Mouse (Mus musculus): Measurements from ENCODE around the gene Tstd2. TPM values are rescaled to one million over a fixed set of nuclear protein-coding genes. Genes with fewer than 3 reads are reported as not detected.
A peak's percentile ranks its signal among the peaks of the same experiment; 100 is the strongest.

Gene Tstd2
- total and polyA plus RNA-seq, 2 experiments from 2014 or later = 18.9 to 27.6 TPM

DNA sequence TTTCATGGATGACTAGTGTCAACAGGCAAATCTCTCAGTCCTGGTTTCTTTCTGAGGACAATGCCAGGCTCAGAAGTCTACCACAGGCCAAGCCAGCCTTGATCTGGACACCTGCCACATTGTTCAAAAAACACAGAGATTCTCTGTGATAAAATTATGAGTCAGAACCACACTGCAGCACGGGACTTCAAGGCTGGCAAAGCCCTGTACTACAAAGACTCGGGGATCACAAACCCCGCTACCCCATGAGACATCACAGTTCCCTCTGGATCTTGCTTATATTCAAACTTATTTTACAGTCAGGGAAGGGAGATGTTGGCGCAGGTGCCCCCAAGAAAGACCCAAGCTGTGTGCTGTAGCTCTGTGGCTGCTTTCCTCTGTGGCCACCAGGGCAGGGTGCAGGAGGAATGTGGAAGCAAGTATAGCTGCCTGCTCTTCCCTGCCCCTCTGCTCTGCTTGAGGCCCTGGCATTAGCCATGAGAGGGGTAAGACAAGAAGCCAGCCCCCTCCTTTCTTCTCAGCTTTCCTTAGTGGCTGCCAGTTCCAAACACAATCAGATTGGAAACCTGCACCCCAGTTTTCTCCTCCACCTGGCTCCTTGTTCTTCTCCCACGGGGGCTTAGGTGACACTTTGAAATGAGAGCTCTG lies 45.9 kb downstream of the Tstd2 start:
- DNase-seq (ENCODE audit: low spot score) (no peak), ATAC-seq (ENCODE audit: low FRiP score) (no peak)
- TF ChIP-seq CTCF (IDR thresholded peaks at IDR 0.05) = no peak
- H3K4me2 ChIP-seq (ENCODE audit: low read depth, low read length, poor library complexity, severe bottlenecking) = no peak overlapping the region
- WGBS = 70% methylated on average over 5 of the region's 5 CpGs
- no peaks in the 10 kb centered on the region for H3K36me3 ChIP-seq (ENCODE audit: insufficient read depth, low read length)
- no peaks in the 10 kb centered on the region for H3K27me3 ChIP-seq (ENCODE audit: insufficient read depth, low read length)
- no peak overlapping the region for H3K9ac ChIP-seq (replicated peaks; ENCODE audit: low read length, poor library complexity, severe bottlenecking)
- H3K4me3 ChIP-seq (ENCODE audit: low read depth, low read length) = no peak overlapping the region
- H3K9me3 ChIP-seq (ENCODE audit: low read length) = no peaks in the 10 kb centered on the region
- H3K4me1 ChIP-seq (ENCODE audit: insufficient read depth, low read length) = no peaks in the 10 kb centered on the region
- no peak overlapping the region for H3K27ac ChIP-seq (ENCODE audit: low read depth, low read length)

DNA sequence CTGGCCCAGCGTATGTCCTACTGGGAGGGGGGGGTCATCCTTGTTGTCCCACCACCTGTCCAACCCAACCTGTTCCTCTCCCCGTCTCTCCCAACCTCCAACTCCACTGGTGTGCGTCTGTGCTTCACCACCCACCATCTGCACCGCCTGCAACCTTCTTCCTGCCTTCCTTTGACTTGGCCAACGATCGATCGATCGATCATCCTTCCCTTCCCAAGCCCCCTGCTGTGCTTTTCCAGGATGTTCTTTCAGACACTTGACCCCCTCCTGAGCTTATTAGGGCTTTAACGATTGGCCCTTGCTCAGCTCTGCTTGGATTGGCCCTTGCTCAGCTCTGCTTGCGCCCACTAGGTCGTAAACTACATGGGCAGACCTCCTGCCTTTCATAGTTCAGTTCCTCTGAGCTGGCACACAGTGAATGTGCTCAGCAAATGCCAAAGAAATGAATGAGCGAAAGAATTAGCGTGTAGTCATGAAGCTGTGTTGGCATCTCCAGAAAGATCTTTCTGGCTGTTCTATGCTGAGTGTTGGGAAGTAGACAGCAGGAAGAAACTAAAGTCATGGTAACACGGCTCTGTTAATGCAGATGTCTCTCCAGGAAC lies 48.9 kb downstream of the Tstd2 start:
- Histone ChIP-seq H3K27ac (ENCODE audit: low read depth, low read length) (no peak overlapping the region), H3K9ac (replicated peaks; ENCODE audit: low read length, poor library complexity, severe bottlenecking) (no peak overlapping the region), H3K4me1 (ENCODE audit: insufficient read depth, low read length) (no peaks in the 10 kb centered on the region), H3K4me3 (ENCODE audit: low read depth, low read length) (no peak overlapping the region), H3K36me3 (ENCODE audit: insufficient read depth, low read length) (no peaks in the 10 kb centered on the region), H3K4me2 (ENCODE audit: low read depth, low read length, poor library complexity, severe bottlenecking) (no peak overlapping the region), H3K27me3 (ENCODE audit: insufficient read depth, low read length) (no peaks in the 10 kb centered on the region), H3K9me3 (ENCODE audit: low read length) (no peaks in the 10 kb centered on the region)
- peak; percentile 56 for DNase-seq (ENCODE audit: low spot score)
- no peak for TF ChIP-seq CTCF (IDR thresholded peaks at IDR 0.05)
- no peak for ATAC-seq (ENCODE audit: low FRiP score)
- WGBS = 87% methylated on average over 14 of the region's 14 CpGs

DNA sequence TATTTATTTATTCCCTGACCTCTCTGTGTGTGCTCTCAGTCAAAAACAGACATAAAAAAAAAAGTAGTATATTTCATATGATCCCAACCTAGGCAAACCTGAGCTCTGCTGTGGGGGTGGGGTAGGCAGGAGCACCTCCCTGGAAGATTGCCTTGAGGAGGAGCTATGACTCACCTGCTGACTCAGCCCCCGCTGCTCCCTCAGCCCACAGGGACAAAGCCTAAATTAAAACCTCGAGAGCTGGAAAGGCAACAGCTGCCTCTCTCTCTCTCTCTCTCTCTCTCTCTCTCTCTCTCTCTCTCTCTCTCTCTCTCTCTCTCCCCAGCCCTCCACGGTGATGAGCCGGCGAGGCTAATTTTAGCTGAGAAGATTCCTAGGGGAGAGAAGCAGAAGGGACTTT lies 50.6 kb downstream of the Tstd2 start:
- no peak for ATAC-seq (ENCODE audit: low FRiP score)
- Histone ChIP-seq H3K27me3 (ENCODE audit: insufficient read depth, low read length) (no peaks in the 10 kb centered on the region), H3K36me3 (ENCODE audit: insufficient read depth, low read length) (no peaks in the 10 kb centered on the region), H3K4me2 (ENCODE audit: low read depth, low read length, poor library complexity, severe bottlenecking) (no peak overlapping the region), H3K4me3 (ENCODE audit: low read depth, low read length) (no peak overlapping the region), H3K4me1 (ENCODE audit: insufficient read depth, low read length) (no peaks in the 10 kb centered on the region), H3K9ac (replicated peaks; ENCODE audit: low read length, poor library complexity, severe bottlenecking) (no peak overlapping the region), H3K9me3 (ENCODE audit: low read length) (no peaks in the 10 kb centered on the region), H3K27ac (ENCODE audit: low read depth, low read length) (no peak overlapping the region)
- TF ChIP-seq CTCF (IDR thresholded peaks at IDR 0.05) = no peak
- no peak for DNase-seq (ENCODE audit: low spot score)
- 35% methylated on average over 3 of the region's 5 CpGs for WGBS

DNA sequence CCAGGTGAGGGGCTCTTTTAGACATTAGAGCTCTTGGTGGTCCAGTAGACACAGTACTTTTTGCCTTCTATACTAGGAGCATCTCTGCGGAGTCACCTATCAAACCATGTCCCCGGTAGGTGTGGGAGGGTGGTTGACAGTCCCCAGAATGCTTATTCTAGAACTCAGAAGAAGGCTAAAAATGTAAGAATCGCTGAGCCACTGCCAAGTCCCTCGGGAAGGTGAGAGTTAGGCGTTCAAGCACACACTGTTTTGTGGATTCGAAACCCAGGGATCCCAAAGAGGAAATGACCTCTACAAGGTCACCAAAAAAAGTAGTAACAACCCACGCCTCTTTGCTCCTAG lies 51.1 kb downstream of the Tstd2 start:
- WGBS = 85% methylated on average over 7 of the region's 7 CpGs

DNA sequence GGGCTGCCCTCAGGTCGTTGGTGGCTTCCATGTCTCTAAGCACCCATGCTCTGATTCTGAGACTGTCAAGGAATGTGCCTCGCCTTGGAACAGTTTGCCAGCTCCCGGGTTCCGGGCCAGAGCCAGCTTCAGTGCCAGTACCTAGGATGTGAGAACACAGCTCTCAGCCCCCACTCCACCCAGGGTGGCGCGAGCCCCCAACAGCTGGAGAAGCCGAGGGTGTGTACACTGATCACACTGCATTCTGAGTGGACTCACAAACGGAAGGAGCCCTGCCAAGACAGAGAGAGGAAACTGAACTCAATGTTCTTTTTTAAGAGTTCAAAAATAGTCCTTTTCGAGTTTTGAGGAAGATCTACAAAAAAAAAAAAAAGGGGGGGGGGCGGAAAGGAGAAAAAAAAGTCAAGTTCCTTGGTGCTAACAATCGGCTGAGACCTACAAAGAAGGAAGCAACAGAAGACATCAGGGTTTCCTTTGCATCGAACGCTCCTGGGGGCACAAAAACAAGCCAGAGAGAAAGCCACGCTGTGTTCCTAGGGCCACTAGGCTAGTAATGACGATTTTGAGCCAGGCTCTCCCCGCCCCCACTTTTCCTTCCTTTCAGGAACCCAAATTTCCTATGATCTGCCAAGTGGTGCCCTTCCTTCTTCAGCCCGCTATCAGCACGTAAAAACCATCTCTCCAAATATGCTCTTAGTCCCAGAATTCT lies 51.6 kb downstream of the Tstd2 start:
- no peak overlapping the region for H3K9ac ChIP-seq (replicated peaks; ENCODE audit: low read length, poor library complexity, severe bottlenecking)
- no peaks in the 10 kb centered on the region for H3K36me3 ChIP-seq (ENCODE audit: insufficient read depth, low read length)
- WGBS = 78% methylated on average over 17 of the region's 18 CpGs
- H3K9me3 ChIP-seq (ENCODE audit: low read length) = no peaks in the 10 kb centered on the region
- H3K27me3 ChIP-seq (ENCODE audit: insufficient read depth, low read length) = no peaks in the 10 kb centered on the region
- no peak overlapping the region for H3K27ac ChIP-seq (ENCODE audit: low read depth, low read length)
- no peaks in the 10 kb centered on the region for H3K4me1 ChIP-seq (ENCODE audit: insufficient read depth, low read length)
- no peak for DNase-seq (ENCODE audit: low spot score)
- ATAC-seq (ENCODE audit: low FRiP score) = no peak
- H3K4me2 ChIP-seq (ENCODE audit: low read depth, low read length, poor library complexity, severe bottlenecking) = no peak overlapping the region
- no peak overlapping the region for H3K4me3 ChIP-seq (ENCODE audit: low read depth, low read length)
- TF ChIP-seq CTCF (IDR thresholded peaks at IDR 0.05) = no peak

More for the DNA sequence above, 51.1 kb downstream of the Tstd2 start:
- DNase-seq (ENCODE audit: low spot score) = no peak
- Histone ChIP-seq H3K9ac (replicated peaks; ENCODE audit: low read length, poor library complexity, severe bottlenecking) (no peak overlapping the region), H3K4me3 (ENCODE audit: low read depth, low read length) (no peak overlapping the region), H3K4me1 (ENCODE audit: insufficient read depth, low read length) (no peaks in the 10 kb centered on the region), H3K27ac (ENCODE audit: low read depth, low read length) (no peak overlapping the region), H3K27me3 (ENCODE audit: insufficient read depth, low read length) (no peaks in the 10 kb centered on the region), H3K4me2 (ENCODE audit: low read depth, low read length, poor library complexity, severe bottlenecking) (no peak overlapping the region), H3K9me3 (ENCODE audit: low read length) (no peaks in the 10 kb centered on the region), H3K36me3 (ENCODE audit: insufficient read depth, low read length) (no peaks in the 10 kb centered on the region)
- no peak for ATAC-seq (ENCODE audit: low FRiP score)
- TF ChIP-seq CTCF (IDR thresholded peaks at IDR 0.05) = no peak

DNA sequence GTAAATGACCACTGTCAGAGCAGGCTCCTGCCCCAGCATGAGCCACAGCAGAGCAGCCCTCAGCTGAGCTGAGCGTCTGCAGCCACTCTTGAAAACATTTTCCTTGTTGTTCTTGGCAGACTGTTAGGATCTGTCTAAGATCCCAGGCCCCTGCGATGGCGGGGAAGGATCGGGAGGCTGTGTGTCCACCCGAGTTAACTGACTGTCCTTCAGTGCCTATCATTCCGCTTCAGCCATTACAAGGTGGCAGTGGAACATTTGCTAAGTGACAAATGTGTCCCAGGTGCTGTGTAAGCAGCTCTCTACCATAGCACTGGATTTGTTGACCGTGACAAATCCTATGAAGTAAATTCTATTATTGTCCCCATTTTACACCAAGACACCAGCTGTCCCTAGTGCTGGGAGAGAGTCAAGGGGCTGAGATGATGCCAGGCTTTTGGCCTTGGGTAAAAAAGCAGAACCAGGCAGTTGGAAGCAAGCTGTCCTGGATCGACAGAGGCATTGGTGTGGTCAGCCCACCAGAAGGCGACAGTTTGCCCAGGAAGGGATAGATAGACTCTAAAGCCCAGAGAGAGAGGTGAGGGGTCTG lies 53.2 kb downstream of the Tstd2 start:
- ATAC-seq (ENCODE audit: low FRiP score) (no peak), DNase-seq (ENCODE audit: low spot score) (peak; percentile 60)

More for the DNA sequence above, 53.2 kb downstream of the Tstd2 start:
- Histone ChIP-seq H3K9me3 (ENCODE audit: low read length) (no peaks in the 10 kb centered on the region), H3K9ac (replicated peaks; ENCODE audit: low read length, poor library complexity, severe bottlenecking) (no peak overlapping the region), H3K27ac (ENCODE audit: low read depth, low read length) (no peak overlapping the region), H3K27me3 (ENCODE audit: insufficient read depth, low read length) (no peaks in the 10 kb centered on the region), H3K4me1 (ENCODE audit: insufficient read depth, low read length) (no peaks in the 10 kb centered on the region), H3K36me3 (ENCODE audit: insufficient read depth, low read length) (no peaks in the 10 kb centered on the region), H3K4me3 (ENCODE audit: low read depth, low read length) (no peak overlapping the region), H3K4me2 (ENCODE audit: low read depth, low read length, poor library complexity, severe bottlenecking) (no peak overlapping the region)
- no peak for TF ChIP-seq CTCF (IDR thresholded peaks at IDR 0.05)
- 38% methylated on average over 9 of the region's 9 CpGs for WGBS

All from midbrain, postnatal 0 days (tissue).